Mouse (Mus musculus) E14TG2a.4 (cell line): ENCODE results near the gene Coro1c.

Experiments used
- CTCF ChIP-seq: conservative IDR thresholded peaks from 2 replicates; pipeline ENCODE4 v1.5.1; 2014; ENCODE audit warnings: low read length
- POU5F1 ChIP-seq: IDR thresholded peaks from 2 replicates; pipeline ENCODE4 v1.6.1; 2014; ENCODE audit warnings: low read length, borderline replicate concordance

GRCm38 (mm10) chr5:113890874-113891273 lies 17.7 kb downstream of the Coro1c start:
- no peak for TF ChIP-seq CTCF
- TF ChIP-seq POU5F1, result no peak
